Mouse (Mus musculus): Measurements from ENCODE around the gene Nol10.
A peak's percentile ranks its signal among the peaks of the same experiment; 100 is the strongest.

Nol10 gene

DNA sequence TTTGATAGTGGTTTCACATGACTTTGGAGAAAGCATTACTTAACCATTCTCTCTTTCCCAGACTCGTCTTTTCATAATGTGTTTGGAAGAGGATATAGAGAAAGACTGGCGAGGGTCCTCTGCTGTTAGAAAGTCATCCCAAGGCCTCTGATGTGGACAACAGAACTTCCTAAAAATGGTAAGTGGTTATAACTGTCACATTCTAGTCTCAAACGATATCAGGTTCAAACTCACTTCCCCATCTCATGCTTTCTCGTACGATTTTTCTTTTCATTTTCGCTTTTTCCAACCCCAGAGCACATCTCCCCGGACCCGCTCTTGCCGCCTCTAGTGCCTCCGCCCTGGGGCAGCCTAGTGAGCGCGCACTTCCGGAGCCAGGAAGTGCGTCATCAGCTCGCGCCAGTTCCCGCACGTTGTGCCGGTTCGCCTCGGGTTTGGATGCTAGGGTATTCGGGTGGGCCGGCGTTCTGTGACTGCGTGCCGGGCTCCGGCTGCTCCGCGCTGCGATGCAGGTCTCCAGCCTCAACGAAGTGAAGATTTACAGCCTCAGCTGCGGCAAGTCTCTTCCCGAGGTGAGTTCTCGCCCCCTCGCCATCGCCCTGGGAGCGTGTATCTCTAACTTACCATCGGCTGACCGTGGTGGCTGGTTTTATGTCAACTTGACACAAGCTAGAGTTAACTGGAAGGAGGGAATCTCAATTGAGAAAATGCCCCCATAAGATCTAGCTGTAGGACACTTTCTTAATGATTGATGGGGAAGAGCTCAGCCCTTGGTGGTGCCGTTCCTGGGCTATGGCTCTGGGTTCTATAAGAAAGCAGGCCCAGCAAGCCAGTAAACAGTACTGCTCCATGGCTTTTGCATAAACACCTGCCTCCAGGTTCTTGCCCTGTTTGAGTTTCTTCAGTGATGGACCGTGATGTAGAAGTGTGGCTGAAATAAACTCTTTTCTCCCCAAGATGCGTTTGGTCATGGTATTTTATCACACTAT lies at the start of gene Nol10:
Gene Nol10, plus strand, starts transcription at position 411 of the 989 bp plus-strand sequence.
- DNase-seq, result peak; percentile 88

DNA sequence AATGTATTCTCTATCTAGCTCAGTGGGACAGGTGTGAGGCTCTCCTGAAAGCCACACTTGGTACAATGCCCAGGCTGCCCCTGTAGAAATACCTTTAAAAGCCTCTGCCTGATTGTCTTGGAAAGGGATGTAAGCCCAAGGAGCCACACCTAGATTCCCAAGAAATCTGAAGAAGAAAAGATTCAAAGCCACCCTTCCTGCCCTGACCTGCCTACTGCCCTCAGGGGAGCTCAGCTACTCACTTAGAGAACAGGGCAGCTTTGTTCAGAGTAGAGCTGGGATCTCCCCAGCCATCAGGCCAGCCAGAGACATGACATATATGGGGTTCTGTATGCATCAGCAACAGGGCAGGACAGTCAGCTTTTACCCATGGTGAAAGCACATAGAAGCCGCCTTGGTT lies 48.4 kb upstream of the Nol10 start:
- no peak for DNase-seq

GRCm38 (mm10) chr12:17305445-17305844 lies 42.8 kb upstream of the Nol10 start:
- no peak for DNase-seq

GRCm38 (mm10) chr12:17308246-17308645 lies 40.0 kb upstream of the Nol10 start:
- no peak for DNase-seq

DNA sequence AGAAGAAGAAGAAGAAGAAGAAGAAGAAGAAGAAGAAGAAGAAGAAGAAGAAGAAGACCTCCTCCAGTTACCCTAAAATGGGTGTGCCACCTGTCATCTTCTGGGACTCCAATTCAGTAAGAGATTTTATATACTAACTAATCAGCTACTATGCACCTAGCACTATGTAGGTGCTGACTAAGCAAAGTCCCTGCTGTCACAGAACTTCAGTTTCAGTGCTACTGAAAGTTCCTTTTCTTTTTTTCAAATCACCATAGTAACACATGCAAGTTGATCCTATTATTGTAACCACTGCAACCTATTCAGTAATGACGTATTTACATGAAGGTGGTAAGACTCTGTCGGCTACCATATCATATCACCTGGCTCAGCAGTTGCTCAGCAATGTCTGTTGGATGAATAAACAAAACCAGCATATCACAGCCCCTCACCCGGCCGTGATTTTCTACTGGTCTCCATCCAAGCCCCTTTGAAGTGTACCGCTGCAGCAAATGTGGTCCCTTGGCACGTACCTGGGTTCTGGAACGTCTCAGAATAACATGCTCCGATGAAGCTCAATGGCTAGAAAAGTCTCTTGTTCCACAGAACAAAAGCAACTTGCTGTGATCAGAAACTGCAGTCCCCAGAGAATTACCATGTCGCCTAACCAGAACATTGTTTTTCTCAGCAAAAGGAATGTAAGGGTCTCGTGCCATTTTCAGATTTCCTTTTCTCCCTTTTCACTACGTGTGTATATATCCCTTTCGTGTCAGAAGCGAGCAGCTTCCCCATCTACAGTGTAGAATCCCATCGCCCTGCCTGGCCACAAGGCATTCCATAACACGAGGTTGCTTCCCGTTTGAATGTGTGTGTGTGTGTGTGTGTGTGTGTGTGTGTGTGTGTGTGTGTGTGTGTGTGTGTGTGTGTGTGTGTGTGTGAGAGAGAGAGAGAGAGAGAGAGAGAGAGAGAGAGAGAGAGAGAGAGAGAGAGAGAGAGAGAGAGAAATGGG lies 37.1 kb upstream of the Nol10 start:
- DNase-seq, result no peak

- no peak for DNase-seq
These were observed 32.2 kb upstream of the Nol10 start for GRCm38 (mm10) chr12:17316096-17316495.

DNA sequence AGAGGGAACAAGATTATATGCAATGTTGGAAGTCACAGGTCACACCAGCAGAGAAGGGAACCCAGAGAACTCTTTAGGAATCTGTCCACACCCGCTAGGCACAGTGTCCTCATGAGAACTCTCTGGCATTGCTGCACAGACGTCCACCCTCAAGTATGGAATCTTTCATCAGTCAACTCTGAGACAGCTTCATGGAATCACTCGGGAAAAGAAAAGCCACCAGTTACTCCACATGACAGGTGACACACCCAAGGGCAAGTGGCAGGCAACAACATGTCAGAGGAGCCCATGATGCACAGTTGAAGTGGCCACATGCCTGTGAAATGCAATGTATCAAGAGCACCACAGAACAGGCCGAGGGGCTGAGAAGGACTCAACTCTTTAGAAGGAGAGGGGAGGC lies 30.3 kb upstream of the Nol10 start:
- no peak for DNase-seq

DNA sequence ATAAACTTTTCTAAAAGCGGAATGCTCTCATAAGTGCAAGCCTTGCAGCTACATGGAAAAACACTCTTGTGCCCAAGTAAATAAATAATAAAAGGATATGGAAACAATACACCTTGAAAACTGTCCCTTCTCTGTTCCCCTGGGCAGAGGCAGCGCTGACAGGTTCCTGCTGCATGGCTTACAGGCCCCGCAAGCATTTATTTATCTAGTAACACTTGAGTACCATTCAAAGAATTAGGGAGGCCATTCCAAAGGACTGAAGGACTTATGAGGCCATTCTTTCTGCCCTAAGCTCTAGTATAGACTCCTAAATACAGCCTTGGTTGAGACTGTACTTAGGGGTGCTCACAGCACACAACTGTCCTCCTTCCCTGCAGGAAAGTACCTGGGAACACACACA lies 29.8 kb upstream of the Nol10 start:
- no peak for DNase-seq

DNA sequence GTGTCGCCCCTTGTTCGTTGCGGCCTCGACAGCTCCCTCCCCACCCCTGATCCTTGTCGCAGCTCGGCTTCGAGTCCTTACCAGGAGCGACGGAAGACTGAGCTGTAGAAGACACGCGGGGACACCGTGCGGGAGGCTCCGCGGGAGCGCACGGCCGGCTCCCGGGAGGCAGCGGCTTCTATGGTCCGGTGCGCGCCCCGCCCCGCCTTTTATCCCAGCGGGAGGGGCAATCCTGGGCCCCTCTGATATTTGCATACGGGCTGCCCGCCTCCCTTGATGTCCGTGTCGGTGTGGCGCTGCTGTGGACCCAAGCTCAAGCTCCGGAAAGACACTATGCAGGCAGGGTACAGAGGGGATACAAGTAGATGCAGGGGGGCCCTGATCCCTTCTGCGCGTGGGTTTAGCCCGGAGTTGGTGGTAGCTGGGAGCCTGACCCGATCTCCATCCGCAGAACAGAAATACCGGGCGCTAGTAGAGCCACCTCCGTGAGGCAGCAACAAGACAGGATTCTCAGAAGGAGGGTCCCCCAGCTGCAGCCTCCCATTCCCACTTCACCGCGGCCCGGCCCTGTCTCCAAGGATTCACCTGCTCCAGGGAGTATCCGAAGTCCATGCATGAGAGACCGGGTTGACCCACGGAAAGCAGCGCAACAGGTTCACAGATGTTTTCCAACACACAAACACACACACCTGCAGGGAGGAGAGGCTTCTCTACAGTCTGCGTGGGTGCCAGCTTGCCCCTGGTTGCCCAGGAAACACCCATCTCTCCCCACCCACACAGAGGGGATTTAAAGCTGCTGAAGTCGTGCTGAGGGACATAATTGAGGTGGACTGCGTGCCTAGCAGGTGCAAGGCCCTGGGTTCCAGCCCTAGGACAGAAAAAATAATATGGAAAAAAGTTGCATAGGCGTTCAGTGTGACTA lies 23.4 kb upstream of the Nol10 start:
- DNase-seq, result no peak

DNA sequence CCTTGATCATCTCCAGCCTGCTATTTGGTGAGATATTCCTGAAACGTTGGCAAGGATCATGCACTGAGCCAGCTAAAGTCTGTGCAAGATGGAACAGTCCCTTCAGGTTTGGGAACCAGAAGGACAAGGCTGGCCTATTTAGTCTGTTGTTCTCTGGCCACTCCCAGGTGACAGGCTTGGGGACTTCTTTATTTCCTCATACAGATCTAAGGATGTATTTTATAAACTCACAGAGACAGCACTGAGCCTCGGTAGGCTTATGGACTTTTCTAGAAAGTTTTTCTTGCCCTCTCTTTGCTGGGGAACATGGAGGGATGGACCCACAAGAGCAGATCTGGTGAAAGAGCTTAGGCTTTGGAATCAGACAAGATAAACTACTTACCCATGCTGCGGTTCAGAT lies 19.0 kb upstream of the Nol10 start, which contains the start of gene Atp6v1c2:
Gene Atp6v1c2, minus strand, starts transcription at position 101 of the 400 bp plus-strand sequence.
- DNase-seq, result no peak

- no peak for DNase-seq
These were observed 14.8 kb upstream of the Nol10 start for GRCm38 (mm10) chr12:17333459-17333858.

GRCm38 (mm10) chr12:17338338-17338737 lies 9.9 kb upstream of the Nol10 start:
- DNase-seq, result no peak

GRCm38 (mm10) chr12:17339114-17339905 lies 8.9 kb upstream of the Nol10 start:
- DNase-seq, result peak; percentile 19

- peak; percentile 24 for DNase-seq
These were observed 771 bp upstream of the Nol10 start for GRCm38 (mm10) chr12:17347327-17348047.

GRCm38 (mm10) chr12:17350106-17350505 lies 1.8 kb downstream of the Nol10 start:
- no peak for DNase-seq

DNA sequence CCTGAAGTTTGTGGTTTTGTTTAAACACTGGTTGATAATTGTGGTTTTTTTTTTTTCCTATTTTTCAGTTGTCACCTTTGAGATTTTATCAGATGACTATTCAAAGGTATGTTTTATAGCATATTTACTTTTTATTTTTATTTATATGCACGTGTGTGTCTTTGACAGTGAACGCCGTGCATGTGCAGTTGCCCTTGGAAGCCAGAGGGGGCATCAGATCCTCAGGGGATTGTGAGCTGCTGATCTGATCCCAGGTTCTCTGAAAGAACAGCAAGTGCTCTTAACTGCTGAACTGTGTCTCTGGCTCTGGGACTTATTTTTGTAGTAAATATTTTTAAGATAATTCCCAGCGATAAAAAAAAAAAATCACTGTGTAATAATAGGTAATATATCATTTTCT lies 8.6 kb downstream of the Nol10 start:
- DNase-seq, result no peak

GRCm38 (mm10) chr12:17357795-17358194 lies 9.5 kb downstream of the Nol10 start:
- DNase-seq, result no peak

GRCm38 (mm10) chr12:17358981-17359380 lies 10.7 kb downstream of the Nol10 start:
- DNase-seq, result no peak

GRCm38 (mm10) chr12:17360104-17360503 lies 11.8 kb downstream of the Nol10 start:
- no peak for DNase-seq

DNA sequence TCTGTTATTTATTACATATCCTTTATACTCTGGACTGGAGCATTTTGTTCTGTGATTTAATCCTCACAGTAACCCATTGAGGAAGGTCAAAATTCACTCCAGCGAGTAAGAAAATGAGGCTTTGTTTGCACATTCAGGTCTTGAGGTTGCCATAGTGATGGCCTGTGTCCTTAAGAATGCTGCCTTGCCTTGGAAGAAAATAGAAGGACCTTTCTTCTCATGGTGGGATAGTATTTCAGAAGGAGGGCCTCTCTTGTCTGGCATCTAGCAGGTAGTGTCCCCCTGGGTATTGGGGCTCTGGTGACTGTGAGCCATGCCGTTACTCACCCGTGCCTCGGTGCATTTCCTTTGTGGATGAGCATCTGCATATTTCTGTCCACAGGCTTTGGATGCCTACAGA lies 12.4 kb downstream of the Nol10 start:
- DNase-seq, result no peak

DNA sequence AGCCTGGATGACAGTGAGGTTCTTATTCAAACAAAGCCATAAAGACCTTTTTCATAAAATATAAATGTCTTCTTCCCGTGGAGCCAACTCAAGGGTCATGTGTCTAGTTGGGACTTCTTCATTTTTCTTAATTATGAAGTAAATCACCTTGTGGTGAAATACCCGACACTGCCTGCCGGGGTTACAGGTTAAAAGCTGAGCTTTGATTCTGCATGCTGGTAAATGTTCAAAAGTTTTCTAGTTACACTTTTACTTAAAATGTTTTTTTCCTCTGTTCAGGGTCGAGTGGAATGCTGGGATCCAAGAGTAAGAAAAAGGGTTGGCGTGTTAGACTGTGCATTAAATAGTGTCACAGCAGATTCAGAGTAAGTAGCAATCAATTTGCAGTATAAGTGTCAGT lies 14.1 kb downstream of the Nol10 start:
- no peak for DNase-seq
